Mouse (Mus musculus) gastrocnemius, postnatal 25 days (tissue): ENCODE results near the gene Sik2. TPM values are rescaled to one million over a fixed set of nuclear protein-coding genes. Genes with fewer than 3 reads are reported as not detected.

Experiments
- DNase-seq: peaks from one replicate; pipeline ENCODE4 v3.0.0; 2022
- total RNA-seq, 2 experiments: library from RNA; stranded (reverse); gene quantifications; 1 replicate in 1 of 2; 2 replicates in 1 of 2; pipeline ENCODE4 v1.2.3; 2021

Gene Sik2
- total RNA-seq, 2 experiments from 2014 or later, result 15.7 to 30.7 TPM

GRCm38 (mm10) chr9:50918131-50918530 lies 90.7 kb downstream of the Sik2 start:
- DNase-seq, result no peak

- no peak for DNase-seq
Measured at GRCm38 (mm10) chr9:50911861-50912515, 96.9 kb downstream of the Sik2 start.

- no peak for DNase-seq
Measured at GRCm38 (mm10) chr9:50905321-50905720, 103.6 kb downstream of the Sik2 start.

GRCm38 (mm10) chr9:50904196-50904847 lies 104.6 kb downstream of the Sik2 start:
- DNase-seq, result no peak

GRCm38 (mm10) chr9:50900026-50900920 lies 108.6 kb downstream of the Sik2 start:
- no peak for DNase-seq

GRCm38 (mm10) chr9:50893665-50894064 lies 115.2 kb downstream of the Sik2 start:
- peak; percentile 85 for DNase-seq

GRCm38 (mm10) chr9:50890494-50891090 lies 118.3 kb downstream of the Sik2 start:
- DNase-seq, result peak; percentile 42

GRCm38 (mm10) chr9:50889964-50890363 lies 118.9 kb downstream of the Sik2 start:
- DNase-seq, result no peak

GRCm38 (mm10) chr9:50889211-50889610 lies 119.7 kb downstream of the Sik2 start:
- no peak for DNase-seq

- DNase-seq, result peak; percentile 58
Measured at GRCm38 (mm10) chr9:50887351-50887750, 121.5 kb downstream of the Sik2 start.

GRCm38 (mm10) chr9:50886870-50887269 lies 122.0 kb downstream of the Sik2 start:
- DNase-seq, result no peak

GRCm38 (mm10) chr9:50885600-50885987 lies 123.3 kb downstream of the Sik2 start:
- DNase-seq, result peak; percentile 47

GRCm38 (mm10) chr9:50884741-50885599 lies 123.9 kb downstream of the Sik2 start:
- peak; percentile 72 for DNase-seq

- no peak for DNase-seq
Measured at GRCm38 (mm10) chr9:50884093-50884492, 124.8 kb downstream of the Sik2 start.

- DNase-seq, result no peak
Measured at GRCm38 (mm10) chr9:50882183-50882582, 126.7 kb downstream of the Sik2 start.

GRCm38 (mm10) chr9:50877431-50877830 lies 131.4 kb downstream of the Sik2 start:
- DNase-seq, result no peak

GRCm38 (mm10) chr9:50876287-50876686 lies 132.6 kb downstream of the Sik2 start:
- no peak for DNase-seq

GRCm38 (mm10) chr9:50875470-50875869 lies 133.4 kb downstream of the Sik2 start:
- DNase-seq, result no peak

GRCm38 (mm10) chr9:50874031-50874430 lies 134.8 kb downstream of the Sik2 start:
- DNase-seq, result no peak

- no peak for DNase-seq
Measured at GRCm38 (mm10) chr9:50873210-50873609, 135.7 kb downstream of the Sik2 start.

GRCm38 (mm10) chr9:50868182-50868581 lies 140.7 kb downstream of the Sik2 start:
- no peak for DNase-seq

GRCm38 (mm10) chr9:50867015-50867414 lies 141.9 kb downstream of the Sik2 start:
- no peak for DNase-seq
